Mouse (Mus musculus): ENCODE measurements at regions not wholly inside any gene's neighbourhood (a gene's known extent, or its start where the extent isn't known, plus 50 kb on each side); places are given as distances from the start of the nearest gene placed in this dataset.
"Not testable (repeated sequence)": the region's sequence is repeated elsewhere in the genome, so short reads cannot be mapped to it uniquely, and the experiment has no call there.

DNA sequence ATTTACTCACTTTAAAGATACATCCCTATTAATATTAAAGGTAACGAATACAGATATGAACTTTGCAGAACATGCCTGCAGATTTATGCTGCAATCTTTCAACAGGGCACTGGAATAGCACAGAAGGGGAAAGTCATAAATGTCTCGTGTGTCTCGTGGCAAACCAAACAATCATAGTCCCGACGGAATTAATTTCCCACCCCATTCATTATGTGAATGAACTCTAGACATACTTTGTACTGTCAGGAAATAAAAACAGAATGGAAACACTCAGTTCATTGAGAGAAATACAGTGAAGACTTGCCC, 288.1 kb upstream of the Zic4 start:
- WGBS = 18% methylated on average over 5 of the region's 5 CpGs
- no peak overlapping the region for H3K9ac ChIP-seq
- H3K27me3 ChIP-seq = no peaks in the 10 kb centered on the region
- ATAC-seq (ENCODE audit: low FRiP score, low read depth) = no peak
- 0 out of 2 replicates have a peak, but pooled peaks cover 3% of the 10 kb centered on the region for H3K4me1 ChIP-seq
- no peak overlapping the region for H3K4me3 ChIP-seq
- H3K27ac ChIP-seq = no peak overlapping the region
- no peaks in the 10 kb centered on the region for H3K9me3 ChIP-seq
- H3K36me3 ChIP-seq = no peaks in the 10 kb centered on the region
- no peak overlapping the region for H3K4me2 ChIP-seq (replicated peaks)

GRCm38 (mm10) chr9:91077490-91077889, 284.7 kb upstream of the Zic4 start:
- no peaks in the 10 kb centered on the region for H3K27me3 ChIP-seq
- ATAC-seq (ENCODE audit: low FRiP score, low read depth) = no peak
- 0 out of 2 replicates have a peak, but pooled peaks cover 3% of the 10 kb centered on the region for H3K4me1 ChIP-seq
- no peak overlapping the region for H3K4me2 ChIP-seq (replicated peaks)
- no peaks in the 10 kb centered on the region for H3K36me3 ChIP-seq
- no peaks in the 10 kb centered on the region for H3K9me3 ChIP-seq
- no peak overlapping the region for H3K9ac ChIP-seq
- no peak overlapping the region for H3K27ac ChIP-seq
- 12% methylated on average over 1 of the region's 1 CpGs for whole genome bisulfite sequencing
- no peak overlapping the region for H3K4me3 ChIP-seq

DNA sequence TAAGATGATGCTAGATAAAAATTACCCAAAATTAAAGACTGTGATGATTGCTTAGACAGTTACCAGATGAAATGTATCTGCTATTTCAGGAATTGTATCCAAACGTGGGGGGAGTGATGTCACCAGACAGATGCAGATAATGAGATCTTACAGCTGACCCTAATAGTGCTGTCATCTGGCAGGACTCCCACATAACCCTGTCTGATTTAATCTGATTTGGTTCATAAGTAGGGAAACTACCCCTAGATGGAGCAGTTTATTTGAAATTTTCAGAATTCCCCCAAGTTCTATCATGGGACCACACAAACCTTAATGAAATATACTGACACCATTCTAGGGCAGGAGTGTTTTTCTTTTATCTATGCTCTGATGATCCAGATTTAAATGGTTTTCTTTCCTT, 278.4 kb upstream of the Zic4 start:
- Histone ChIP-seq H3K27me3 (no peaks in the 10 kb centered on the region), H3K9ac (no peak overlapping the region), H3K9me3 (no peaks in the 10 kb centered on the region), H3K4me3 (no peak overlapping the region), H3K27ac (no peak overlapping the region), H3K4me2 (replicated peaks) (no peak overlapping the region), H3K36me3 (no peaks in the 10 kb centered on the region), H3K4me1 (no peaks in the 10 kb centered on the region)
- ATAC-seq (ENCODE audit: low FRiP score, low read depth) = no peak
- WGBS = 35% methylated on average over 1 of the region's 1 CpGs

GRCm38 (mm10) chr9:91085923-91086322, 276.3 kb upstream of the Zic4 start:
- Histone ChIP-seq H3K36me3 (no peaks in the 10 kb centered on the region), H3K27ac (no peak overlapping the region), H3K9me3 (no peaks in the 10 kb centered on the region), H3K9ac (no peak overlapping the region), H3K4me1 (no peaks in the 10 kb centered on the region), H3K4me2 (replicated peaks) (no peak overlapping the region), H3K4me3 (no peak overlapping the region), H3K27me3 (no peaks in the 10 kb centered on the region)
- 91% methylated on average over 3 of the region's 3 CpGs for WGBS
- no peak for ATAC-seq (ENCODE audit: low FRiP score, low read depth)

GRCm38 (mm10) chr9:91089348-91089747, 272.9 kb upstream of the Zic4 start:
- ATAC-seq (ENCODE audit: low FRiP score, low read depth) = no peak
- no peaks in the 10 kb centered on the region for H3K36me3 ChIP-seq
- H3K4me3 ChIP-seq = no peak overlapping the region
- no peak overlapping the region for H3K4me2 ChIP-seq (replicated peaks)
- no peaks in the 10 kb centered on the region for H3K27me3 ChIP-seq
- H3K27ac ChIP-seq = no peak overlapping the region
- H3K9me3 ChIP-seq = no peaks in the 10 kb centered on the region
- 47% methylated on average over 2 of the region's 2 CpGs for WGBS
- H3K4me1 ChIP-seq = no peaks in the 10 kb centered on the region
- no peak overlapping the region for H3K9ac ChIP-seq

DNA sequence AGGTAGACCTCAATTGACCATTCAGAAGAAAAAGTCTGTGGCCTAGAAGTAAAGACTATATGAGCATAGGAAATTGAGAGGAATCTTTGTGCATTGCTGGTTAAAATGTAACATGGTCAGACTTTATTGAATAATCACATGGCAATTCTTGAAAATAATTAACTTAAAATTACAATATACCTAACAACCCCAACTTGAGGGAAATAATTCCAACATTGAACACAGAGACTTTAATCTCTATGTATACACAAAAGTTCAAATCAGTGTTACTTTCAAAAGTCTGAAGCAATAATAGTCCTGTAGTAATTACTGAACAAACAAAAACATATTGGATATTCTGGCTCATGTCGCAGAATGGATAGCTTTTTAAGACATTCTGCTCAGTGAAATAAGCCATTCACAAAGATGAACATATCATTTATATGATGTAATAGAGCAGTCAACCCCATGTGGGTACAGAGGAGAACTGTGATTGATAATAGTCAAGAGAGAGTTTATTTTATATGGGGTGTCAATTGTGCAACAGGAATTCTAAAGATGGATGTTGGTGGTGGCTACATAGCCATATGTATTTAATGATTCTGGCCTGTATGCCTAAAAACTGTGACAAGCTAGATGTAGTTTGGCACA, 270.7 kb upstream of the Zic4 start:
- no peak overlapping the region for H3K27ac ChIP-seq
- no peaks in the 10 kb centered on the region for H3K36me3 ChIP-seq
- no peaks in the 10 kb centered on the region for H3K9me3 ChIP-seq
- no peak overlapping the region for H3K4me3 ChIP-seq
- H3K9ac ChIP-seq = no peak overlapping the region
- no peaks in the 10 kb centered on the region for H3K27me3 ChIP-seq
- no peaks in the 10 kb centered on the region for H3K4me1 ChIP-seq
- H3K4me2 ChIP-seq (replicated peaks) = no peak overlapping the region
- WGBS = 90% methylated on average over 1 of the region's 1 CpGs
- ATAC-seq (ENCODE audit: low FRiP score, low read depth) = no peak

GRCm38 (mm10) chr9:91101614-91102407, 260.4 kb upstream of the Zic4 start:
- 46% methylated on average over 1 of the region's 1 CpGs for WGBS
- no peaks in the 10 kb centered on the region for H3K36me3 ChIP-seq
- H3K4me1 ChIP-seq = no peaks in the 10 kb centered on the region
- no peak overlapping the region for H3K9ac ChIP-seq
- H3K4me3 ChIP-seq = no peak overlapping the region
- H3K27ac ChIP-seq = no peak overlapping the region
- no peak overlapping the region for H3K4me2 ChIP-seq (replicated peaks)
- no peaks in the 10 kb centered on the region for H3K9me3 ChIP-seq
- no peak for ATAC-seq (ENCODE audit: low FRiP score, low read depth)
- no peaks in the 10 kb centered on the region for H3K27me3 ChIP-seq

GRCm38 (mm10) chr9:91122441-91123035, 239.7 kb upstream of the Zic4 start:
- ATAC-seq (ENCODE audit: low FRiP score, low read depth) = no peak
- H3K9me3 ChIP-seq = no peaks in the 10 kb centered on the region
- H3K4me3 ChIP-seq = no peak overlapping the region
- H3K9ac ChIP-seq = no peak overlapping the region
- H3K4me2 ChIP-seq (replicated peaks) = no peak overlapping the region
- H3K27me3 ChIP-seq = no peaks in the 10 kb centered on the region
- no peak overlapping the region for H3K27ac ChIP-seq
- no peaks in the 10 kb centered on the region for H3K4me1 ChIP-seq
- H3K36me3 ChIP-seq = no peaks in the 10 kb centered on the region
- 72% methylated on average over 5 of the region's 5 CpGs for WGBS

DNA sequence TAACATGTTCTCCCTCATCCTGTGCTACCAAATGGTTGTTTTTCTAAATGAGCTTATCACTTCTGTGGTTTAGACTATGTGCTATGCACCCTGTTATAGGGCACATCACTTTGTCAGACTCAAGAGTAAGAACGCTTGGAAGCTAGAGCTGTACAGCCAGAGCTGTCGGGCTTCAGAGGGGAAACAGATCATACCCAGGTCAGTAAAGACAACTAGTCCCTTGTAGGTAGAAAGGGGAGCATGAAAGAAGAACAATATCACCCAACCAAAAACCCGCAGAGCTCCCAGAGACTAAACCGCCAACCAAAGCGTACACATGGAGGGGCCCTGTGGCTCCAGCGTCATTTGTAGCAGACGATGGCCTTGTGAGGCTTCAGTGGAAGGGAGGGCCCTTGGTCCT, 239.0 kb upstream of the Zic4 start:
- Histone ChIP-seq H3K27me3 (no peaks in the 10 kb centered on the region), H3K4me2 (replicated peaks) (no peak overlapping the region), H3K4me3 (no peak overlapping the region), H3K9ac (no peak overlapping the region), H3K4me1 (no peaks in the 10 kb centered on the region), H3K27ac (no peak overlapping the region), H3K9me3 (no peaks in the 10 kb centered on the region), H3K36me3 (no peaks in the 10 kb centered on the region)
- WGBS = 88% methylated on average over 7 of the region's 7 CpGs
- no peak for ATAC-seq (ENCODE audit: low FRiP score, low read depth)

GRCm38 (mm10) chr9:91126630-91127245, 235.5 kb upstream of the Zic4 start:
- H3K4me1 ChIP-seq = no peaks in the 10 kb centered on the region
- no peak for ATAC-seq (ENCODE audit: low FRiP score, low read depth)
- H3K9ac ChIP-seq = no peak overlapping the region
- H3K4me2 ChIP-seq (replicated peaks) = no peak overlapping the region
- no peak overlapping the region for H3K4me3 ChIP-seq
- H3K9me3 ChIP-seq = no peaks in the 10 kb centered on the region
- no peak overlapping the region for H3K27ac ChIP-seq
- no peaks in the 10 kb centered on the region for H3K27me3 ChIP-seq
- WGBS = 47% methylated on average over 8 of the region's 8 CpGs
- no peaks in the 10 kb centered on the region for H3K36me3 ChIP-seq

DNA sequence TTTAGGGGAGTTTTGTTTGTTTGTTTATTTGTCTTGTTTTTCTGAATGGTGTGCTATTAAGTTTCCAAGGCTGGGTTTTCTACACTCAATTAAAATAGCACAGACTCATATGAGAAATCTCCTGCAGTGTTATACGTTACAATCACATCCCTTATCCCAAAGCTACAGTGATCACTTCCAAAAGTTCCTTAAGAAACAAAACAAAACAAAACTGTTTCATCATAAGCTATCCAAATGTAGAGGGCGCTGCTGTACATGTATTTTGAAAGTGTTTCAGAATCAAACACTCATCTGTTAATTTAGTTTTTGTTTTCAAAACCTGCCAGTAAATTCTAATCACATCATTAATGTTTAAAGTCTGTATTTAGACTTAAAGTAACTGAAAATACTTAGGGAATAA, 233.7 kb upstream of the Zic4 start:
- not testable (repeated sequence) for H3K27me3 ChIP-seq; ATAC-seq (ENCODE audit: low FRiP score, low read depth); H3K9me3 ChIP-seq; H3K4me1 ChIP-seq; H3K4me3 ChIP-seq; H3K4me2 ChIP-seq (replicated peaks); H3K9ac ChIP-seq; H3K27ac ChIP-seq; H3K36me3 ChIP-seq
- 45% methylated on average over 2 of the region's 2 CpGs for WGBS

DNA sequence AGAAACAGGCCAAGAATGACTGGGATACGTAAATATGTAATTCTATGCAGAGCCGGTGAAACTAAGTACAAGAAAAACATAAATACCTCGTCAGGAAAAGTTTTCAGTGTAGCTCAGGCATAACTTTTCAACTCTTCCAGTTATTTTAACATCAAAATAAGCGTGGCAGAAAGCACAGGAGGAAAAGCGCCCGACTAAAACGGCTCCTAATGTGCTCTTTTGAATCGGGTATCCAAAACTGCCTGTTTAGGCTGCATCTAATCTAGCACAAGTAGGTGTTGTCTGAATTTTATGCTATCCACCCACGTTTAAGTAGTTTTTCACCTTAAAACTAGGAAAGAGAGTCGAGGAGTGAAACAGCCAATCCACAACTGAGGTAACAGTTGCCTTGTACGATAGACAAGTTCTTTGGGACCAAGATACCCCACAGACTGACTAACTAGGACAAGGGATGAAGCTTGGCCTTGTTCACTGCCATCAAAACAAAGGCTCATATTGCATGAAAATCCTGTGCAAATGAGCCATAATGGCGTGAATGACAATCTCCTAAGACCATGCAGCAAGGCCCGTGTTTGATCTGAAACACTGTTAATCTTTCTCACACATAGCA, 232.0 kb upstream of the Zic4 start:
- no peak overlapping the region for H3K9ac ChIP-seq
- no peaks in the 10 kb centered on the region for H3K36me3 ChIP-seq
- H3K27ac ChIP-seq = no peak overlapping the region
- H3K9me3 ChIP-seq = no peaks in the 10 kb centered on the region
- H3K27me3 ChIP-seq = no peaks in the 10 kb centered on the region
- H3K4me3 ChIP-seq = no peak overlapping the region
- ATAC-seq (ENCODE audit: low FRiP score, low read depth) = no peak
- WGBS = 70% methylated on average over 13 of the region's 13 CpGs
- no peaks in the 10 kb centered on the region for H3K4me1 ChIP-seq
- no peak overlapping the region for H3K4me2 ChIP-seq (replicated peaks)
